Mouse (Mus musculus) MEL (cell line): ENCODE results near the gene Csnk1d. TPM values are rescaled to one million over a fixed set of nuclear protein-coding genes. Genes with fewer than 3 reads are reported as not detected.
A peak's percentile ranks its signal among the peaks of the same experiment; 100 is the strongest.

Experiments used
- DNase-seq: peaks from one replicate; pipeline ENCODE4 v3.0.0; 2011; ENCODE audit warnings: low read depth, low spot score
- H3K27ac ChIP-seq: 2 replicates; pipeline ENCODE4 v1.5.1; 2012; ENCODE audit warnings: low read depth, mild to moderate bottlenecking, control low read depth, low read length, moderate library complexity; ENCODE audit not compliant: control insufficient read depth
- H3K27me3 ChIP-seq, 2 experiments: fragments of 150-350 bp in 1 of 2; sonication (generic) in 1 of 2; 2 replicates each; pipeline ENCODE4 v1.6.1; 2012; ENCODE audit warnings: low read length in 2 of 2, mild to moderate bottlenecking in 2 of 2, improper control_type of control experiment in 1 of 2, moderate library complexity in 1 of 2; ENCODE audit not compliant: insufficient read depth in 2 of 2, control insufficient read depth in 1 of 2
- H3K36me3 ChIP-seq, 2 experiments: 2 replicates each; pipeline ENCODE4 v1.6.1; 2012 to 2014; ENCODE audit warnings: low read length in 2 of 2, improper control_type of control experiment in 1 of 2, inconsistent platforms in 1 of 2, mild to moderate bottlenecking in 1 of 2; ENCODE audit not compliant: insufficient read depth in 2 of 2, control insufficient read depth in 1 of 2
- H3K4me1 ChIP-seq, 2 experiments: fragments of 150-350 bp in 1 of 2; sonication (generic) in 1 of 2; 2 replicates each; pipeline ENCODE4 v1.6.1; 2012; ENCODE audit warnings: low read length in 2 of 2, improper control_type of control experiment in 1 of 2, mild to moderate bottlenecking in 1 of 2; ENCODE audit not compliant: insufficient read depth in 2 of 2, control insufficient read depth in 1 of 2
- H3K4me3 ChIP-seq, 2 experiments: fragments of 150-350 bp in 1 of 2; sonication (generic) in 1 of 2; 2 replicates each; pipeline ENCODE4 v1.5.1; 2012; ENCODE audit warnings: low read depth in 2 of 2, low read length in 2 of 2, mild to moderate bottlenecking in 2 of 2, moderate library complexity in 2 of 2, control low read depth in 1 of 2, improper control_type of control experiment in 1 of 2; ENCODE audit not compliant: control insufficient read depth in 1 of 2, insufficient read depth in 1 of 2
- H3K79me2 ChIP-seq: 2 replicates; pipeline ENCODE4 v1.6.1; 2012; ENCODE audit warnings: mild to moderate bottlenecking, low read length, moderate library complexity; ENCODE audit not compliant: control insufficient read depth, poor library complexity, insufficient read depth
- H3K9ac ChIP-seq: 2 replicates; pipeline ENCODE4 v1.6.1; 2012; ENCODE audit warnings: low read depth, mild to moderate bottlenecking, control low read depth, low read length, moderate library complexity; ENCODE audit not compliant: control insufficient read depth, poor library complexity, severe bottlenecking
- H3K9me3 ChIP-seq: fragments of 150-350 bp; sonication (generic); replicated peaks from 2 replicates; pipeline ENCODE4 v1.6.1; 2012; ENCODE audit warnings: mild to moderate bottlenecking, low read length, improper control_type of control experiment, moderate library complexity; ENCODE audit not compliant: insufficient read depth
- BHLHE40 ChIP-seq: IDR thresholded peaks from 2 replicates; pipeline ENCODE4 v1.6.1; 2012; ENCODE audit warnings: low read depth, mild to moderate bottlenecking, inconsistent platforms, low read length, improper control_type of control experiment, borderline replicate concordance
- EP300 ChIP-seq, 2 experiments: IDR thresholded peaks; 2 replicates each; pipeline ENCODE4 v1.6.1; 2011; ENCODE audit warnings: improper control_type of control experiment in 2 of 2, low read length in 2 of 2, low read depth in 1 of 2, mild to moderate bottlenecking in 1 of 2
- ETS1 ChIP-seq: IDR thresholded peaks from 2 replicates; pipeline ENCODE4 v1.6.1; 2012; ENCODE audit warnings: low read depth, mild to moderate bottlenecking, inconsistent platforms, low read length, improper control_type of control experiment, moderate library complexity
- GATA1 ChIP-seq: IDR thresholded peaks from 2 replicates; pipeline ENCODE4 v1.6.1; 2011; ENCODE audit warnings: low read depth, low read length, improper control_type of control experiment
- KAT2A ChIP-seq: conservative IDR thresholded peaks from 2 replicates; pipeline ENCODE4 v1.6.1; 2012; ENCODE audit warnings: low read depth, low read length, improper control_type of control experiment, inconsistent platforms
- MAFK ChIP-seq: IDR thresholded peaks from 2 replicates; pipeline ENCODE4 v1.6.1; 2011; ENCODE audit warnings: low read depth, mild to moderate bottlenecking, low read length, improper control_type of control experiment, borderline replicate concordance
- MXI1 ChIP-seq: IDR thresholded peaks from 2 replicates; pipeline ENCODE4 v1.6.1; 2011; ENCODE audit warnings: mild to moderate bottlenecking, low read depth, low read length, improper control_type of control experiment
- NELFE ChIP-seq: IDR thresholded peaks from 2 replicates; pipeline ENCODE4 v1.6.1; 2011; ENCODE audit warnings: low read depth, low read length, improper control_type of control experiment
- NRF1 ChIP-seq: IDR thresholded peaks from 2 replicates; pipeline ENCODE4 v1.6.1; 2014; ENCODE audit warnings: low read depth, mild to moderate bottlenecking, inconsistent platforms, low read length, improper control_type of control experiment, moderate library complexity; ENCODE audit not compliant: poor library complexity, insufficient read depth, severe bottlenecking
- RCOR1 ChIP-seq: IDR thresholded peaks from 2 replicates; pipeline ENCODE4 v1.6.1; 2012; ENCODE audit warnings: low read depth, mild to moderate bottlenecking, inconsistent platforms, low read length, improper control_type of control experiment
- SIN3A ChIP-seq: IDR thresholded peaks from 2 replicates; pipeline ENCODE4 v1.6.1; 2012; ENCODE audit warnings: low read length, improper control_type of control experiment, inconsistent platforms
- TAL1 ChIP-seq: IDR thresholded peaks from 2 replicates; pipeline ENCODE4 v1.6.1; 2012; ENCODE audit warnings: mild to moderate bottlenecking, inconsistent platforms, low read length, moderate library complexity, mixed read lengths
- TCF12 ChIP-seq: IDR thresholded peaks from 2 replicates; pipeline ENCODE4 v1.6.1; 2014; ENCODE audit warnings: low read depth, mild to moderate bottlenecking, inconsistent platforms, low read length, improper control_type of control experiment, moderate library complexity
- USF2 ChIP-seq, 2 experiments: IDR thresholded peaks; 2 replicates each; pipeline ENCODE4 v1.6.1; 2011 to 2012; ENCODE audit warnings: improper control_type of control experiment in 2 of 2, low read length in 2 of 2, borderline replicate concordance in 1 of 2, inconsistent platforms in 1 of 2, low read depth in 1 of 2, mild to moderate bottlenecking in 1 of 2; ENCODE audit not compliant: insufficient read depth in 1 of 2
- ZC3H11A ChIP-seq: IDR thresholded peaks from 2 replicates; pipeline ENCODE4 v1.6.1; 2012; ENCODE audit warnings: low read depth, mild to moderate bottlenecking, inconsistent platforms, low read length, improper control_type of control experiment
- ZNF384 ChIP-seq: IDR thresholded peaks from 2 replicates; pipeline ENCODE4 v1.6.1; 2012; ENCODE audit warnings: low read depth, mild to moderate bottlenecking, inconsistent platforms, low read length, improper control_type of control experiment
- polyA plus RNA-seq, 2 experiments: library from polyadenylated mRNA; stranded (reverse) in 1 of 2; unstranded in 1 of 2; fragments of >175 nt in 1 of 2; fragments of >200 nt in 1 of 2; gene quantifications; 2 replicates each; pipeline versions ENCODE4 v1.2.1 to v1.2.4; 2012; ENCODE audit warnings: low replicate concordance in 2 of 2, low read depth in 1 of 2; ENCODE audit not compliant: insufficient read length in 2 of 2, insufficient read depth in 1 of 2, missing spikeins in 1 of 2
- total RNA-seq: library from RNA; depleted of rRNA; stranded (reverse); fragments of 300-350 nt; gene quantifications from 2 replicates; pipeline ENCODE4 v1.2.3, GENCODE M21; 2012

Csnk1d gene
- total and polyA plus RNA-seq, 3 experiments: 83.2 to 329 (median 121) TPM

DNA sequence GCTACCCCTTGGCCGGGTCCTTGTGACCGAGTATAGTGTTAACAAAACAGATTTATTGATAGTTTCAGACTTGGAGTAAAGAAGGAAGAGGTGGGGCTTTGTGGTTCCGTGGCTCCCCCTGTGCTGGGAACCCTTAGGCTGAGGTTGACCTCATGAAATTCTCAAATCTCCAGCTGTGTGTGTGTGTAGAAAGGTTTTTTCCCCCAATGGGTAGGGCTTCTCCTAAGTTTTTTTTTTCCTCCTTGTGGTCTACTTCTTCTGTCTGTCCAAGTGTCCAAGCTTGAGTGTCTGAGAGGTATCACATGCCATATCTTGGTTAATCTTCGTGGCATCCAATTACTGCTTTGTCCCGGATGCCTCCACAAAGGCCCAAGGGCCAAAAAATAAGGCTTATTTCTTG, 42.0 kb upstream of the Csnk1d start:
- Histone ChIP-seq H3K27me3 (peaks cover 3 to 18% of the 10 kb centered on the region in 2 experiments), H3K4me3 (no peak overlapping the region), H3K4me1 (no peaks in the 10 kb centered on the region), H3K9me3 (no peaks in the 10 kb centered on the region), H3K9ac (no peak overlapping the region), H3K27ac (no peak overlapping the region), H3K79me2 (no peaks in the 10 kb centered on the region), H3K36me3 (no peaks in the 10 kb centered on the region)
- no peak for DNase-seq
- no peak for TF ChIP-seq USF2 (IDR thresholded peaks at IDR 0.05; ENCODE audit: borderline replicate concordance in 1 of 2, insufficient read depth in 1 of 2, low read depth in 1 of 2, low read length in 2 of 2)
- TF ChIP-seq ZC3H11A: no peak

DNA sequence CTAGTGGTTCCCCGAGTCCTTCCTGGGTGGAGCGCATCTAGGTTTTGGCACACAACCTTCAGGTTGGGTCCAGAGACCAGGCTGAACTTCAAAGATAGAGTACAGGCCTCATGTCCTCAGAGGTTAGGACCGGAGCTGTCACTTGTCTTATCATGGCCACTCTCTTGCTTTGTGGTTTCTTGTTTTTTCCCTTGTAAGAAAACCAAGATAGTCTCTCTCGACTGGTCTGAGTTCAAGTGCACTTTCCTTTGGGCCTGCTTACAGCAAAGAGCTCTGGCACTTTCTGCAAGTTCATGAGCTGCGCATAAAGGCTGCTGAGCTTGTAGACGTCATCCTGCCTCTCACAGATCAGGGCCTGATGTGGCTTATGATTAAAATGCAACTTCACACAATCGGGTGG, 36.1 kb upstream of the Csnk1d start:
- Histone ChIP-seq H3K36me3 (peaks cover 0 to 6% of the 10 kb centered on the region in 2 experiments; a peak in 2 of 4 replicates), H3K9me3 (no peaks in the 10 kb centered on the region), H3K9ac (no peak overlapping the region), H3K27me3 (peaks cover 3 to 13% of the 10 kb centered on the region in 2 experiments), H3K4me3 (no peak overlapping the region), H3K4me1 (peaks cover 3 to 16% of the 10 kb centered on the region in 2 experiments; a peak in 3 of 4 replicates), H3K79me2 (no peaks in the 10 kb centered on the region), H3K27ac (peak overlapping the region; percentile 19; the same call in 1 of the 2 replicates)
- TF ChIP-seq GATA1 (peak; percentile 86), EP300 (IDR thresholded peaks at IDR 0.05; ENCODE audit: low read depth in 1 of 2, low read length in 2 of 2) (peak; percentile 86), ZNF384 (0 out of 2 replicates have a peak, but pooled peaks have one; percentile 28), TCF12 (peak; percentile 81), RCOR1 (peak; percentile 74), SIN3A (peak; percentile 26; the same call in 1 of the 2 replicates), KAT2A (no peak), NRF1 (0 out of 2 replicates have a peak, but pooled peaks have one; percentile 25), ETS1 (peak; percentile 47; the same call in 1 of the 2 replicates), MAFK (peak; percentile 44; the same call in 1 of the 2 replicates), MXI1 (no peak), BHLHE40 (0 out of 2 replicates have a peak, but pooled peaks have one; percentile 45), TAL1 (peak; percentile 56), NELFE (no peak)
- peak; percentile 79 for DNase-seq
